Mouse (Mus musculus): ENCODE results near the gene Klf16.

- TF ChIP-seq CTCF (IDR thresholded peaks at IDR 0.05; ENCODE audit: low read depth, low read length): no peak
- TF ChIP-seq POLR2A (IDR thresholded peaks at IDR 0.05; ENCODE audit: borderline replicate concordance, low read depth, low read length): no peak
These were observed 9.5 kb upstream of the Klf16 start for GRCm38 (mm10) chr10:80586407-80587304.

Measured in bone marrow macrophage, adult 2 months (primary cell).